Mouse (Mus musculus) T-helper 1 cell (primary cell): ENCODE measurements around the gene Med24.

Source experiments
- in situ Hi-C: fragments of 300-600 bp; cut with MboI, MseI; formaldehyde crosslinking; loops from one replicate; pipeline ENCODE4 v1.15.1; 2025; ENCODE audit warnings: high pct_unique_total_duplicates

Gene Med24

DNA sequence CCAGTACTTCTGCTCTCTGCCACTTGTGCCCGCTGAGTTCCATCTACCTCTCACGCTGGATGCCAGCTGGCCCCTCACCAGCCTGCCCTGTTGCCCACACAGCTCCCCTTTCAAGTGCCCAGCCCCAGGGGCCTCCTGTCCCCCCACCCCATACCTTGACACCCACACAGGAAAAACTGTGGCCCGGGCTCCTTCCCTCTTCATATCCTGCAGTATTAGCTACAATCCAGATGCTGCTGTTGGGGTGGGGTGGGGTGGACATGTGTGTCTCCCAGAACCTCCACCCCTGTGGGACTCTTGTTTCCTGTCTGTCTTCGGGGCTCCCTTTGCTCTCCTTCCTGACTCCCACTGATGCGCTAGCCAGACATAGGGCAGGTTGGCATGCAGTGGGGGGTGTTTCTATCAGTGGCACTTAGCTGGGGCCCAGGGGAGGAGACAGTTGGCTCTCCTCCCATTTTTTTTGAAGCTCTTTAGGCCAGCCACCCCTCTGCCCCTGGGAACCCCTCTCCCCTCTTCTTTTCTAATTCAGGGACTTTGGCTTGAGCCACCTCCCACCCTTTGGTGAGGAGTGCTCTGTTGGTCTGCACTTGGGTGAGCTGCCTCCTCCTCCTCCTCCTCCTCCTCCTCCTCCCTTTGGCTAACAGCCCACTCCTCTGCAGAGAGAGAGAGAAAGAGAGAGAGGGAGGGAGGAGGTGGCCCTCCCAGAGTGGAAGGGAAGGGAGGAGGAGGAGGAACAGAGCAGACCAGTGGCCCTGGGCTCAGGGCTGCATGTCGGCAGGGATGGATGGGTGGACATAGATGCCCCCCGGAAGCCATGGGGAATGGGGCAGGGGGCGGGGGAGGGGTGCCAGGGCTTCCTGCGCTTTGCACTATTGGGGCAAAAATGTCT lies 36.4 kb upstream of the Med24 start:
- in situ Hi-C loops, result no loop called here

DNA sequence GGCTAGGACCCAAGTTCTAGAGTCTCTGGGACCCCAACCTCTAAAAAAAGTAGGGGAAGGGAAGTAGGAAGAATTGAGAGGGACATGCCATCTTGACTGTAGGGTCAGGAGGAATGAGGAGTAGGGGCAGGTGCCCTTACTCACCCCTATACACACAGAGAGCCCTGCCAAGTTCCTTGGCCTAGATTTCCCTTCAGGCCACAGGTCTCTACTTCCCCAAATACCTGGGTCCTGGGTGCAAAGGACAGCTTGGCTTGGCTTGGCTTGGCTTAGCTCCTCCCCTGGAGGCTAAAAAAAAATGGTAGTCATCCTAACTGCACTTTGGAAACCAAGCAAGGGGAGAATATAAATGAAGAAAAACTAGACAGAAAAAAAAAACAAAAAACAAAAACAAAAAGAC lies 35.5 kb upstream of the Med24 start:
- in situ Hi-C loops, result no loop called here

DNA sequence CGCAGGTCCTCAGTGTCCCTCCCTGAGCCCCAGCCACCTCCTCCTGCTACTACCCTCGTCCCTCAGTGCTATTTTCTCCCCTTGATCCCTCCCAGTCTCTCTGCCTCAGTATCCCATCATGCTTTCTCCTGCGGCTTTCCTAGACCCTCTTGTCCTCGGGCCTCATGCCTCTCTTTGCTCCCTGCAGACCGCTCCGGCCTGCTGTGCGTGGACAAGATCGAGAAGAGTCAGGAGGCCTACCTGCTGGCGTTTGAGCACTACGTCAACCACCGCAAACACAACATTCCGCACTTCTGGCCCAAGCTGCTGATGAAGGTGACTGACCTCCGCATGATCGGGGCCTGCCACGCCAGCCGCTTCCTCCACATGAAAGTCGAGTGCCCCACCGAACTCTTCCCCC lies 34.9 kb upstream of the Med24 start:
- in situ Hi-C loops, result no loop called here

DNA sequence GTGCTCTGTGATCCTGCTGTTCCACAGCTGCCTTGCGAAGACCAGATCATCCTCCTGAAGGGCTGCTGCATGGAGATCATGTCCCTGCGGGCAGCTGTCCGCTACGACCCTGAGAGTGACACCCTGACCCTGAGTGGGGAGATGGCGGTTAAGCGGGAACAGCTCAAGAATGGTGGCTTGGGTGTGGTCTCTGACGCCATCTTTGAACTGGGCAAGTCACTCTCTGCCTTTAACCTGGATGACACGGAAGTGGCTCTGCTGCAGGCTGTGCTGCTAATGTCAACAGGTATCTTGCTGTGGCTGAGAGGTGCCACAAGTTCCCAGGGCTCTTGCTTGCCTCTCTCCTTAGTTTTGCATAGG lies 34.2 kb upstream of the Med24 start:
- in situ Hi-C loops, result no loop called here

DNA sequence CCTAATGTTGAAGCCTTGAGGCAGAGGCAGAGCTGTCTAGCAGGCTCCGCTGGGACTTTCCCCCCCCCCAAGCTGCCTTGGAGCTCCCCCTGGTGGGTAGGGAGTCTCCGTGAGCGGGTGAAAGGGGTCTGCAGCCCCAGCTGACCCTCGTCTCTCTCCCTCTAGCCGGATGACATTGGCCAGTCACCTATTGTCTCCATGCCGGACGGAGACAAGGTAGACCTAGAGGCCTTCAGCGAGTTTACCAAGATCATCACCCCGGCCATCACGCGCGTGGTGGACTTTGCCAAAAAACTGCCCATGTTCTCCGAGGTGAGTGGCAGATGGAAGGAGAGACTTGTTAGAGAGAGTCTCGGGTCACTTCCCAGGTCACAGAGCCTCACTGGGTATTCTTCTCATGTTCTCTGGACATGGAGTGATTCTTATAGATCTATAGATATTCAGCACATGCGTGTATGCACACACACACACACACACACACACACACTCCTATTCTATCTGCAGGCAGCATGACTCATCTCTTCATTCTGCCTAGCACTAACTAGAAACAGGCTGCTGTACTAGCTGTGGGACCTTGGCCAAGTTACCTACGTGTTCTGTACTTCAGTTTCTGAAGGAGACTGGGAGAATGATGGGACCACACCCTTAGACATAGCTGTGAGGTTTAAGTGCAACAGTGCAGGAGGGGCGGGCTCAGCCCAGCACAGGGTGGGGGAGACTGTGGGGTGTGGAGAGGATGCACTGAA lies 33.7 kb upstream of the Med24 start:
- in situ Hi-C loops, result no loop called here

DNA sequence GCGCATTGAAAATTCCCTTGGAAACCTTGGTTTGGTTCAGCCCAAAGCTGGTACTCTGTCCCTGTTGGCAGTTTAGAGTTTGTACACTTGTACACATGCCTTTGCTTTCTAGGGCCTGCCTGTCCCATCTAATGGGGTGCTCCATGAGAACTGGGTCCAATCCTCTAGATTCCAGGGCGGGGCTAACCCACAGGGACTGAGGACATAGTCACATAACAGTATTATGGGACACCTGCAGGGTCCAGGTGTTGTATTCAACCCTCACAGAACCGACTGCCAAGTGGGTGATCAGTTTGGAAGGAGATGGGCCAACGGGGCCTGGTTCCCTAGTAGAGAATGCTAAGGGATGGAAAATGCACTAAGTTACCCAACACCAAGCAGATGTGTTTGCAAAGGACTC lies 32.7 kb upstream of the Med24 start:
- in situ Hi-C loops, result no loop called here

DNA sequence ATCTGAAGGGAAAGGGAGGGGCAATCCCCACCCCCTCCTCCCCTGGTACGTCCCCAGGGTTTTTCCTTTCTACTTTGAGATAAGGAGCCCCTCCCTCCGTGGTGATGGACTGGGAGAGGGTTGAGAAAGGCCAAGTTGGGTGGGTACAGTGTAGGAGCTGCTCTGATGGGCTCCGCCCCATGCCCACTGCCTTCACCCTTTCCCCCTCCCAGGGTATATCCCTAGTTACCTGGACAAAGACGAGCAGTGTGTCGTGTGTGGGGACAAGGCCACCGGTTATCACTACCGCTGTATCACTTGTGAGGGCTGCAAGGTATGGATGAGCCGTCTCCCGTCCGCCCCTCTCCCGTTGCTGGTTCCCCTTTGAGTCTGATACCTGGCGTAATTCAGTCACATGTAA lies 27.5 kb upstream of the Med24 start:
- in situ Hi-C loops, result no loop called here

DNA sequence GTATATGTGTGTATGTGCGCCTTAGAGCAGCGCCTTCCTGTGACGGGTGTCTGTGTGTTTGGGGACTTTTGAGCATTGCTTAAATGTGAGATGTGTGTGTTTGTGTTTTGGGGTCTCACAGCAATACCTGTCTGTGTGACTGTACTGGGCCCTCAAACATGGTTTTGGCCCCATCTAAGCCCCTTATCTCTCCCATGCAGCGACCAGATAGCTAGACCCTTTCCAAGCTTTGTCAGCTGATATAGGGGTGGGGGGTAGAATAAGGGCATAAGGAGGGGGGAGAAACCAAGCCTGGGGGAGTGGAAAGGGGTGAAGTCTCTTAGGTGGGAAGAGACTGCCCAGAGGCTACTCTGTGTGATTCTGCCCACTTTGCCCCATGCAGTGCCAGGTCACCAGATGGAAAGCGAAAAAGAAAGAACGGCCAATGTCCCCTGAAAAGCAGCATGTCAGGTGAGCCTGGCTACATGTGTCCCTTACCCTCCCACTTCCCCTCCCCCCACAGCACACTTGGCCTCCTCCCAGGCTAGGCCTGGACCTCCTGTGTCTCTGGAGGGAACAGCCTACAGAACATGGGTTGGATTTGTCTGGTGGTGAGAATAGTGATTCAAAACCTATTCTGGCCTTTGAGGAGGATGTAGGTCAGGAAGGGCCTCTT lies 26.6 kb upstream of the Med24 start:
- in situ Hi-C loops, result no loop called here

DNA sequence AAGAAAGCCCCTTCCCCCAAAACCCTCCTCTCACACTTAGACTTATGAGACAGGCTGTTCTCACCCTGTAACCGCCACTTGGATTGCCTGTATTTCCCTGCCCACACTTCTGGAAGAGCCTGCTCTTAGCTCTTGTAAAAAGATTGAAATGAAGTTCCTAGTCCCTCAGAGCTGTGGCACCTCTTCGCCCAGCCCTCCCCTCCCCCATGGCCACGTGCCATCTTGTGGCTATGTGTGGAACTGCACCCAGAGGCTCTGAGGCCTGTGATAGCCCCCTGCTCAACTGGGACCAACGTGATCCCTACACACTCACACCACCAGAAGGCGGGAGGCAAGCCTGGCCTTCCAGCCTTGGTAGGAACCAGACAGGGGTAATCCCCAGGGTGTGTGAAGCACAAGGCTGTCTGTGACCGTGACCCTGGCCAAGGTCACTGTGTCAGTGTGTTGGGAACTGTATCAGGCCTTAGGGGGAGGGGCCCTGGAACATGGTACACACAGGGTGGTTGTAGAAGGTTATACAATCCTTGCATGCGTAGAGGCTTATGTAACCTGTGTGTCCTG lies 25.5 kb upstream of the Med24 start:
- in situ Hi-C loops, result no loop called here

DNA sequence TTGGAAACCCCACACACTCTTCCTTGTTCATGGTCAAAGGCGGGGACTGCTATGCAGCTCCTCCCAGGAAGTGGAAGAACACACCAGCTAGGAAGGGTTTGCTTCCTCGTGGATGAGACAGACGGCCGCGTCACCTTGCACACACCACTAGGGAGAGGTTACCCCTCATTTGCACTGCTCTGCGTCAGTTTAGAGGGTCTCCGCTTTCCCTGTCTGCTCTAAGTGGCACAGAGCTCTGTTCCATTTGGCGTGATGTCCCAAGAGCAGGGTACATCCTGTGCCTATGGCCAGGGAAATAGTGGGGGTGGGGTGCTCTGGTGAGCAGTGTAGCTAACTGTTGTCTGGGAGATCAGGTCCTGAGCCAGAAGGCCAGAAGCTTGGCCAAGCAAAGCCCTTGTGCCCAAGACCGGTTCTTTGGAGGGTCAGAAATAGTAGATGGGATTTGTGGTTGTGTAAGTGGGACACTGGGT lies 25.0 kb upstream of the Med24 start:
- in situ Hi-C loops, result no loop called here

DNA sequence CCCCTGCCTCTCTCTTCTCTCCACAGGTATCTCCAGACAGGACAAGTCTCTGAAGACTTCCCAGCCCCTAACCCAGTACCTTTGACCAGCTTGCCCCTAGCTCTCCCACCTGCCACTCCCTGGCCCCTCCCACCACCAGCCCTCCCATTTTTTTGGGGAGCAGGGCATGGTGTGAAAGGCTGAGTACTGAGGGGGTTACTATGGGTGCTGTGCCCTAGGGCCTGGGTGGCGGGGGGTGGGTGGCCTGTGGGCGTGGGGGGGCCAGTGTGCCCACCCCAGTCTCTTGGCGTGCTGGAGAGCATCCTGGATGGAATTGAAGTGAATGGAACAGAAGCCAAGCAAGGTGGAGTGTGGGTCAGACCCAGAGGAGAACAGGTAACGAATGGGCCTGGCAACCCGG lies 24.0 kb upstream of the Med24 start:
- in situ Hi-C loops, result no loop called here

DNA sequence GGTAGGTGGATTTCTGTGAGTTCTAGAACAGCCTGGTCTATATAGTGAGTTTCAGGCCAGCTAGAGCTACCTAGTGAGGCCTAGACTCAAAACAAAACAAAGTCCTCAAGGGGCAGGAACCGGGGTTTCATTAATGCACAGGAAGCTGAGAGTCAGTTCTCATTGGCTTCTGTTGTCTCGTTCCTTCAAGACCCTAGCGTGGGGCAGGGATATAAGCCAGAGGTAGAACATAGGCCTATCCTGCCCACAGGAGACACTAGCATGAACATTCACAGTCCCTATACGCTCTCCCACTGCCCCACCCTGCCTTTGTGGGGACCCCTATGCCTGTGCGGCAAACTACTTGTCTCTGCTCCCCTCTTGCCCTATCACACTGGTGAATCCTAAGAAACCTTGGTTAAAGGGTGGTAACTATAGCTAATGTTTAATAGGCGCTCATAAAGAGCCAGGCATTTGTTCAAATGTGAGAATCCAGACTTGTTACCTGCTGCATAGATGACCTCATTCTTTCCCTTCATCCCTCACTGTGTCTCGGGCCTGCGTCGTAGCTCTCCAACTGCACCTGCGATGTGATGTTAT lies 23.4 kb upstream of the Med24 start:
- in situ Hi-C loops, result no loop called here

DNA sequence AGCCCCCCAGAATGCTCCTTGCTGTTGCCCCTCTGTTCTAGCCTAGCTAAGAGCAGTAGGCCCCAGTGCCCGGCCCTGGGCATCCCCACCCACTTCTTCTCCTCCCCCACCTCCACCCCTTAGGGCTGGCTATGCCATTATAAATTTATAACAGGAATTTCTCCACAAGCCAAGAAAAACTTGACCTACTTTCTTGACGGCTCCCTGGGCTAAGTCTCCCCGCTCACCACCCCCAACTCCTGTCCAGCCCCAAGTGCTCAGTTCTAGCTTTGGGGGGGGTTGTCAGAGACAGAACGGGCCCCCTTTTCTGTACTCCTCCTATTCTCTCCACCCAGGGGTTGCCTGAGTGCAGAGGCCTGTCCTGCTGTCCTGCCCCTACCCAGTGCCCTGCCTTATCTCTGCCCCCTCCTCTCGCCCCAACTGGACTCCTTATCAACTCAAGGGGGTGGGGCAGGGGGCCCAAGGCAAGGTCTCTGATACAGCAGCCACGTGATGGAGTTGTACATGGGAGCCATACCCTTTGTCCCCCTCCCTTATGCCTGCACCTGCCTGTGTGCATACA lies 22.1 kb upstream of the Med24 start:
- in situ Hi-C loops, result no loop called here

DNA sequence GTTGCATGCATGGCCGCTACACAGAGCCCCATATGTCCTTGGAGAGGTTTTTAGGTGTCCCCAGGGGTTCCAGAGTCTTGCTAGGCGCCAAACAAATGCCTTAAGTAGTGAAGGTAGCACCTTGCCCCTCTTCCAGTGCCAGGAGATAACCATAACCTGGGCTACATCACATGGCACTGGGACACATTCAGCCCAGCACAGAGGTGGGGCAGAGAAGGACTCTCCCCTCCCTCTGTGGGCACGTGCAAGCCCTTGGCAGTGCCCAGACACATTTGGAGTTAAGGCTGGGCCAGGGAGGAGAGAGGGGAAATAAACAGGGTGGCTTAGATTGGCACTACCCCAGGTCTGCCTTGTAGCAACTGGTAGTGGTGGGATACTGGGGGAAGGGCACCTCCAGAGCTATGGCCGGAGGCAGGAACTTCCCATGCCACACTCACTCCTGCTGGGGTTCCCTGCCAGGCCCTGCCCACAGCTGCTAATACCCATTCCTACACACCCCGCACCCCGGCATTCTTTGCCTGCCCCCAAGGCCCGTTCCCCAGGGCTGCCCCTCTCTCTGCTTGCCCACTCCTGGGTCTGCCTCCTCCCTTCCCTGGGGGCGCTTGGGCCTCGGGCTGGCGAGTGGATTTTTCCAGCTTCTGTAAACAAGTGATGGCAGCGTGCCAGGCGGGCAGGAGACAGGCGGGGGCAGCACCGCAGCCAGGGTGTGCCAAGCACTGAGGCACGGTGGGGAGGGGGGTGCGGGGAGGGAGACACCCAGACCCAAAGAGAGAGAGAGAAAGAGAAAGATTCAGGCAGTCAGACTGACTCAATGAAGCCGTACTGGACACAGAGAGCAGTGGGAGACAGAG lies 21.3 kb upstream of the Med24 start:
- in situ Hi-C loops, result no loop called here

DNA sequence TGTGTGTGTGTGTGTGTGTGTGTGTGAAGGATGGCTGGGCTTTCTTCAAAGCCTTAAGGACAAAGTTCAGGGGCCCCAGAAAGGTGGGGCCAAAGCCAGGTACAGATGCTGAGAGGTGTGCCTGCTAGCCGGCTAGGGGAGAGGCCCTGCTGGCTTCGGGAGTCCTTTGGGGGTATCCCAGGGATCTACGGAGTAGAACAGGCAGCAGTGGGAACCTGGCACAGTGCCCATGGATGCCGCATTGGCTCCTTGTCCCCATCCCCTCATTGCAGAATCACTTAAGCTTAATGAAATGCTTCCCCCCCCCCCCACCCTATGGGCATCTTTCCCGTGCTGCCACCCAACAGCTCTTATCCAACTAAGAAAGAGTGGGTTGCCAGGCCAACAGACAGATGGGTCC lies 20.5 kb upstream of the Med24 start:
- in situ Hi-C loops, result loop anchor here (5.0 kb wide), 1 partner anchor 33 kb away; no protein-coding TSS in a partner anchor

DNA sequence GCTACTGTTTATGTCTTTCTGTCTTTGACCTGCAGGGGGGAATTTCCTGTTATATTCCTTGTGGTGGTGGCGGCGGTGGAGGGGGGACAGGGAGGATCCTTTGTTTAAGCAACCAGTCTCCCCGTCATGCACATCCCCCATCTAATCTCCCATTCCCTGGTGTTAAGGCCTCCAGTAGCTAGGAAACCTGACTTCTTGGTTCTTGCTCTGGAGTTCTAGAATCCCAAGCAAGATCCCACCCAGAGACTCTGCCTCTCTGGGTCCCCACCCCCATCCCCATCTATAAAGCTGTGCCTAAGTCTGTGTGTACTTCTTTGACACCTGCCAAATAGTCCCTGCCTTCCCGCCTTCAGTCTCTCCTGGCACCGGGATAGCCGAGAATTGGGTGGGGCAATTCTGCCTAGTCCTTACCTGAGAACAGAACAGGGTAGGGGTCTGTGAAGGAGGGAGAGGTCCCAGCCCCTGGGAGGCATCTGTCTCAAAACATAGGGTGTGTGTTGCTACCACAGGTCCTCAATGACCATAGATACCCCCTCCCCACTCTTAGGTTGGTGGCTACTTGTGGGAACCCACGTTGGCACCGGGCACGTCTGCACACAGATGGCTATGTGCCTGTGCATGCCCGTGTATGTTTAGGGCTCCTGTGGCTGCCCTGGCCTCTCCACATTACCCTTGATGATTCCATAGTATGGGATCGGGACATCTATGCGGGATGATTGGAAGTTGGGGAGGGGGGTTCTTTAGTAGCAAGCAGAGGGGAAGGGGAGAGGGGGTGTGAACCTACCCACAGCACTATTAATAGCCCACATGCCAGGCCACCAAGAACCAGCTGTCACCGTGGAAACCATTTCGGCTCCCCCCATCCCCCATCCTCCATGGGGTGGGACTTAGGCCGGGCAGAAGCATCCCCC lies 19.5 kb upstream of the Med24 start:
- in situ Hi-C loops, result loop anchor here (5.0 kb wide), 1 partner anchor 34 kb away; no protein-coding TSS in a partner anchor

DNA sequence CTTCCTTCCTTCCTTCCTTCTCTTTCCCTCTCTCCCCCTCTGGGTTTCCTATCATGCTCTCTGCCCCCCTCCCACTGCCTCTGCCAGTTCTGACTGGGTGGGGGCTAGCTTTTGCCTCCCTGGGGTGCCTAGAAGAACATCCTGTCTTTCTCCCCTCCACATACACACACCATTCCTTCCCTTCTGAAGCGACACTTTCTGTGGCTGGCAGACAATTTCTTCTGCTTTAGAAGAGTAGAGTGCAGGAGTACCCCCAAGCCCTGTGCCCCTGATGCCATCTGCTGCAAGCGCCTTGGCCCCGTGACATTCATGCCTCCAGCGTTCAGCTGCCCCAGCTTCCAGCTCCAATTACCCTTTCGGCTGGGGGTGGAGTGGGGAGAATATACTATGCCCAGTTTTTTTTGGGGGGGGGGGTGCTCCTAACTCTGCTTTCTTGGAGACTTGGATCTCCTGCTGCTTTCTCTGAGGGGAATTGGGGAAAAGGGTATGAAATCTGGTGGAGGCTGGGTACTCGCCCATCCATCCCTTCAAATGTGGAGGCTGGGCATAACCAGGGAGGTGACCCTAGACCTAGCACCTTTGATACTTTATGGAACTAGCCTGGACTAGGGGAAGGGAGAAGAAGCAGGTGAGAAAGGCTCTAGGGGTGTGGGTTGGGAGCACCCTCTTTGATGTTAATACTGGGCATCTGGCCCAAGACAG lies 18.7 kb upstream of the Med24 start:
- in situ Hi-C loops, result loop anchor here (5.0 kb wide), 1 partner anchor 34 kb away; no protein-coding TSS in a partner anchor

DNA sequence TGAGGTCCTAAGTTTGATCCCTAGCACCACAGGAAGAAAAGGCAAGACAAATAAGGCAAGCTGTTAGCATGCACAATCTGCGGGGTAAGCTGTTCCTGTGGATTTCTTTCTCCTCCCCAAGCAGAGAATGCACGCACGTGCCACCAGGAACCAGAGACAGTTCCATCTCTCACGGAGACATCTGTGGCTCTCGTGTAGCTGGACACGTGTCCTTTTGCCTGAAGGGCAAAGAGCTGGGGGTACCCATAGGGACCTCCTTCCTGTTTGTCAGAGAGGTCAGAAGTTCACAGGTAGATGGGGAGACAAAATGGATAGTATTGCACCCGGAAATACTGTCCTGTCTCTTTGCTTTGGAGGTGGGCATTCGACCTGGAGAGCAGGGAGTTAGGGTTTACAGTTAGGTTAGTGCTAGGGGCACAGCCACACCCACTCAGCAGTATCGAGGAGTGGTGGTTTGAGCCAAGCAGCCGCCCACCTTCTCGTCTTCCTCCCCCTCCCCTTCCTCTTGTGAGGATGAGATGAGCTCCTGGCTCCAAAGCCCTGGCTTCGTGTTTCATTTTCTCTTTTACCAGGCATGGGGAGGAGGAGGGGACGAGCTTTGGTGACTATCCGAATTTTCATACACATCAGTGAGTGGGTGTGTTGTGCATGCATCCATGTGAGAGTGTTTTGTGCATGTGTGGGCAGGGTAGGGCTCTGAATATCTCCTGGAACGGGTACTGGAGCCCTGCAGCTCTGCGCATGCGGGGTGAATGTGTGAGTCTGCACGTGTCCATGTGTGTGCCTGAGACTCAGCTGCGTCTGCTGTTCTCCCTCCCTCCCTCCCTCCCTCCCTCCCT lies 17.8 kb upstream of the Med24 start:
- in situ Hi-C loops, result loop anchor here (5.0 kb wide), 1 partner anchor 35 kb away; no protein-coding TSS in a partner anchor
